Mouse (Mus musculus): Measurements from ENCODE around the gene Ahnak2. TPM values are rescaled to one million over a fixed set of nuclear protein-coding genes. Genes with fewer than 3 reads are reported as not detected.

The Ahnak2 gene
- polyA plus RNA-seq, 1 experiment from 2014 or later, result 0.18 TPM

DNA sequence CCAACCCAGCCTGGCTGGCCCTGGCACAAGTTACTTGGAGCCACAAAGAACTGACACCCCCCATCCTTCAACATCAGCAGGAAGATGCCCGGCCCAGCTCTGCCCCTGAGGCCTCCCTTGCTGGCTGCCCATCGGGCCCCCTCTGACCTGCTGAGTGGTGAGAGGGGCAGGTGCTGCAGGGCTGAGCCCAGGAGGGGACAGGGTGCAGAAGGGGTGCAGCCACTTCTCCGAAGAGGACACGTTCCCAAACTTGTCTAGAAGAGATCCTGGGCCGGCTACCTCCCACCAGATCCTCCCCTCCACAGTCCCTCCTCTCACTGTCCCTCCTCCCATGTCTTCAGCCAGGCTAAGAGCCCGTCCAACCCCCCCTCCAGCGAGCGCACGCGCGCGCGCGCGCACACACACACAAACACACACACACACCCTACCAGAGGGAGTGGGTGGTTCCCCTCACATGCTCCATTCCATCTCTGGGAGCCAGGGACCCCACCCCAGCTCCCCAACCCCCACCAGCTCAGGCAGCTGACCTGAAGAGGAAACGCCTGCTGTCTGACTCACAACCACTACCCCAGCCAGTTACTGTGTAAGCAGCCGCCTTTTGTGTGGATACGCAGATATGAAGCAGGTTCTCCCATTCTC is 6.9 kb downstream of the Ahnak2 start:
- H3K4me1 ChIP-seq (replicated peaks), result no peaks in the 10 kb centered on the region
- peaks cover 35% of the 10 kb centered on the region for H3K27me3 ChIP-seq
- no peak overlapping the region for H3K4me3 ChIP-seq (replicated peaks)
- WGBS (ENCODE audit: insufficient replicate concordance), result 28% methylated on average over 18 of the region's 18 CpGs
- no peak overlapping the region for H3K9ac ChIP-seq
- H3K27ac ChIP-seq (replicated peaks), result no peak overlapping the region
- no peak overlapping the region for H3K4me2 ChIP-seq
- no peaks in the 10 kb centered on the region for H3K9me3 ChIP-seq (replicated peaks)
- no peak for ATAC-seq (ENCODE audit: insufficient read depth)
- no peaks in the 10 kb centered on the region for H3K36me3 ChIP-seq (replicated peaks)

GRCm38 (mm10) chr12:112794998-112795397 is 7.5 kb downstream of the Ahnak2 start:
- H3K4me1 ChIP-seq (replicated peaks), result no peaks in the 10 kb centered on the region
- H3K4me2 ChIP-seq, result no peak overlapping the region
- H3K36me3 ChIP-seq (replicated peaks), result no peaks in the 10 kb centered on the region
- H3K9me3 ChIP-seq (replicated peaks), result no peaks in the 10 kb centered on the region
- H3K9ac ChIP-seq, result no peak overlapping the region
- ATAC-seq (ENCODE audit: insufficient read depth), result no peak
- no peak overlapping the region for H3K27ac ChIP-seq (replicated peaks)
- WGBS (ENCODE audit: insufficient replicate concordance), result 61% methylated on average over 5 of the region's 5 CpGs
- H3K4me3 ChIP-seq (replicated peaks), result no peak overlapping the region
- peaks cover 31% of the 10 kb centered on the region for H3K27me3 ChIP-seq

DNA sequence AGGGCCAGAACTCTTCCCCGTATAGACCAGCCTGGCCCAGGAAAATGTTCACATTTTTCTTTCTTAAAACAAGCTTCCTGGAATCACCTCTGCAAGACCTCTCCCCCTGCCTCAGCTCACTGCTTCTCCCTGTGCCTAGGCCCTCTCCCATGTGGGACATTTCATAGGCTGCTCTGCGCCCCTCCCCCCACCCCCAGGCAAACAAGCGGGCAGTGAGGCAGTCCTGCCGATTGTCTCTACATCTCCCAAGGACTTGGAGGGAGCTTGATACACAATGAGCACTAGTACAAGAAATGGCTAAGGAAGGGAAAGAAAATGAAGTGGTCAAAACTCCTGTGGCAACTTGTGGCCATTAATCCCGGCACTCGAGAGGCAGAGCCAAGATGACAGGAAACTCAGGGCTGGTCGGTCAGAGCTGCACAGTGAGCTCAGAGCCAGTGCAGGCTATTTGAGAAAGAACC is 8.1 kb downstream of the Ahnak2 start:
- Histone ChIP-seq H3K27me3 (peaks cover 25% of the 10 kb centered on the region), H3K4me1 (replicated peaks) (no peaks in the 10 kb centered on the region)
- ATAC-seq (ENCODE audit: insufficient read depth), result no peak

DNA sequence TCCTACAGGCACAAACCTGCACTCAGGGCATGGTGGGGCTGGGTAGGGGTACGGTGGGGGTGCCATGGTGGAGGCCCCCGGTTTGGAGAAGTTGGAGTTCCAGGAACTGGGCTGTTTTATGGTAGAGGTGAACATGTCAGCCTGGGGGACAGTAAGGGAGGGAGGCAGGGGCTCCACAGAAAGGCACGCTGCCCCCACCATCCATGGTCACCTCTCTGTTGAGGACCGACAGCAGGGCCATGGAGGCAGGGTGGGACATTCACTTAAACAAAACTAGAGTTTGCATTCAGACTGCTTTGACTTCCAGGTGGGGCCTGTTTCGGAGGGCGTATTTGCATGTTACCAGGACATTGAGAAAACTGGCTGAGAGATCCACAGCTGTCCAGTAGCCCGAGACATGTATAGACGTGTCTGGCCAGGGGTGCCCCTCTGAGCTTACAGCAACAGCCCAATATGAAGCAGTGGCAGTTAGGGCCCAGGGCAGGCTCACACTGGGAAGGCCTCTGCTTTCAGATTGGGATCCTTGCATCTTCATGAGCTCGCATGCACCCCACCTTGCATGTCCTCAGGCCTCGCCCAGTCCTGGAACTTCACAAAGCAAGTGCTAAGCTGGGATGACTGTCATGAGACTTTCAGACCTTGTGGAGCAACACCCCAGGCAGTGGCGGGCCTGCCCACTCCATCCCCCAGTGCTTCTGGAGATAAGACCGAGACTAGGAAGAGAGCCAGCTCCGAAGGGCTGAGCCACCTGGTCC is 8.7 kb downstream of the Ahnak2 start:
- 55% methylated on average over 13 of the region's 13 CpGs for WGBS (ENCODE audit: insufficient replicate concordance)
- H3K9ac ChIP-seq, result no peak overlapping the region
- ATAC-seq (ENCODE audit: insufficient read depth), result no peak
- H3K9me3 ChIP-seq (replicated peaks), result no peaks in the 10 kb centered on the region
- peaks cover 21% of the 10 kb centered on the region for H3K27me3 ChIP-seq
- no peak overlapping the region for H3K27ac ChIP-seq (replicated peaks)
- no peaks in the 10 kb centered on the region for H3K4me1 ChIP-seq (replicated peaks)
- no peaks in the 10 kb centered on the region for H3K36me3 ChIP-seq (replicated peaks)
- H3K4me2 ChIP-seq, result no peak overlapping the region
- H3K4me3 ChIP-seq (replicated peaks), result no peak overlapping the region

More for the DNA sequence above, 8.1 kb downstream of the Ahnak2 start:
- H3K36me3 ChIP-seq (replicated peaks), result no peaks in the 10 kb centered on the region
- no peak overlapping the region for H3K4me2 ChIP-seq
- H3K27ac ChIP-seq (replicated peaks), result no peak overlapping the region
- no peak overlapping the region for H3K4me3 ChIP-seq (replicated peaks)
- no peak overlapping the region for H3K9ac ChIP-seq
- no peaks in the 10 kb centered on the region for H3K9me3 ChIP-seq (replicated peaks)
- 32% methylated on average over 7 of the region's 7 CpGs for WGBS (ENCODE audit: insufficient replicate concordance)

DNA sequence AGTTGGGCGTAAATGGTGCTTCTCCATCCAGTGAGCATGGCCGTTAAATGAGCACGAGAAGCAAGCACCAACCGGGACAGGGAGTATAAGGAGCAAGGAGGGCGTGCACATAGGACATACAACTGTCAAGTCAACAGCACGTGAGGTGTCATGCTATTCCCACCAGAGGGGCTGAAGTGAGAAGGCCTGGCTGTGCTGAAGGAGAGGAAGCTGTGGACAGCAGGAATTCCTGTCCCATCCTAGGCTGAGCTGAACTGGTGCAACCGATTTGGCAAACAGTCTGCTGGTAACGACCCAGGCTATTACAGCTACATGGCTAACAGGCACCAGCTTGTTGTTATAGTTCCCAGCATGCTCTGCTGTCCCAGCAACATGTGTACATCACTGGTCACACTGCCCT is 11.4 kb downstream of the Ahnak2 start:
- Histone ChIP-seq H3K27me3 (no peaks in the 10 kb centered on the region; the same call in 1 of the 2 replicates), H3K4me3 (replicated peaks) (no peak overlapping the region), H3K4me2 (no peak overlapping the region), H3K36me3 (replicated peaks) (no peaks in the 10 kb centered on the region), H3K9me3 (replicated peaks) (no peaks in the 10 kb centered on the region), H3K9ac (no peak overlapping the region), H3K4me1 (replicated peaks) (no peaks in the 10 kb centered on the region), H3K27ac (replicated peaks) (no peak overlapping the region)
- WGBS (ENCODE audit: insufficient replicate concordance), result 57% methylated on average over 8 of the region's 8 CpGs
- no peak for ATAC-seq (ENCODE audit: insufficient read depth)

DNA sequence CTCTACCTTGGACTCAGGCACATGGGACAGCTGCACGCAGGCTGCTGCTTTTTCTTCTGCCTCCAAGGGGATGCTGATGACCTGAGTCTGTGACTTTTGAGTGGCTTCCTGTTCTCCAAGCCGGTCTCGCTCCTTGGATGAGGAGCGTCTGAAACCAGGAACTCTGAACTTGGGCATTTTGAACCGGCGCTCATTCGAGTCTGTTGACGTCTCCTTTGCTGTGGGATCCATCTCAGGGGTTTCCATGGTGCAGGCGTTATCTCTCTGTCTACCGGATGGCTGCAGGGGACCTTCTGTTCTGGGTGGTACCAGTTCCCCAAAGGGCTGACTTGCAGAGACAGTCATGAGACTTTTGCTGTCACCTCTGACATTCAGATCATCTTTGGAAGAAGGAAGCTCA is 28.0 kb downstream of the Ahnak2 start:
- ATAC-seq (ENCODE audit: insufficient read depth), result no peak
- no peak overlapping the region for H3K9ac ChIP-seq
- no peak overlapping the region for H3K4me2 ChIP-seq
- H3K4me1 ChIP-seq (replicated peaks), result no peaks in the 10 kb centered on the region
- no peak overlapping the region for H3K4me3 ChIP-seq (replicated peaks)
- no peak overlapping the region for H3K27ac ChIP-seq (replicated peaks)
- no peaks in the 10 kb centered on the region for H3K9me3 ChIP-seq (replicated peaks)
- 73% methylated on average over 10 of the region's 10 CpGs for WGBS (ENCODE audit: insufficient replicate concordance)
- H3K36me3 ChIP-seq (replicated peaks), result no peaks in the 10 kb centered on the region
- no peaks in the 10 kb centered on the region for H3K27me3 ChIP-seq

GRCm38 (mm10) chr12:112774026-112774425 is 28.4 kb downstream of the Ahnak2 start:
- no peaks in the 10 kb centered on the region for H3K36me3 ChIP-seq (replicated peaks)
- H3K9me3 ChIP-seq (replicated peaks), result no peaks in the 10 kb centered on the region
- 55% methylated on average over 6 of the region's 6 CpGs for WGBS (ENCODE audit: insufficient replicate concordance)
- no peak overlapping the region for H3K27ac ChIP-seq (replicated peaks)
- no peaks in the 10 kb centered on the region for H3K4me1 ChIP-seq (replicated peaks)
- no peak overlapping the region for H3K4me2 ChIP-seq
- H3K27me3 ChIP-seq, result no peaks in the 10 kb centered on the region
- no peak overlapping the region for H3K9ac ChIP-seq
- no peak overlapping the region for H3K4me3 ChIP-seq (replicated peaks)
- ATAC-seq (ENCODE audit: insufficient read depth), result no peak

- Histone ChIP-seq H3K27me3 (no peaks in the 10 kb centered on the region), H3K9ac (no peak overlapping the region), H3K9me3 (replicated peaks) (no peaks in the 10 kb centered on the region), H3K4me2 (no peak overlapping the region), H3K36me3 (replicated peaks) (no peaks in the 10 kb centered on the region), H3K4me3 (replicated peaks) (no peak overlapping the region), H3K4me1 (replicated peaks) (no peaks in the 10 kb centered on the region), H3K27ac (replicated peaks) (no peak overlapping the region)
- ATAC-seq (ENCODE audit: insufficient read depth), result no peak
- WGBS (ENCODE audit: insufficient replicate concordance), result 36% methylated on average over 9 of the region's 9 CpGs
These were observed 29.1 kb downstream of the Ahnak2 start for GRCm38 (mm10) chr12:112773366-112773765.

DNA sequence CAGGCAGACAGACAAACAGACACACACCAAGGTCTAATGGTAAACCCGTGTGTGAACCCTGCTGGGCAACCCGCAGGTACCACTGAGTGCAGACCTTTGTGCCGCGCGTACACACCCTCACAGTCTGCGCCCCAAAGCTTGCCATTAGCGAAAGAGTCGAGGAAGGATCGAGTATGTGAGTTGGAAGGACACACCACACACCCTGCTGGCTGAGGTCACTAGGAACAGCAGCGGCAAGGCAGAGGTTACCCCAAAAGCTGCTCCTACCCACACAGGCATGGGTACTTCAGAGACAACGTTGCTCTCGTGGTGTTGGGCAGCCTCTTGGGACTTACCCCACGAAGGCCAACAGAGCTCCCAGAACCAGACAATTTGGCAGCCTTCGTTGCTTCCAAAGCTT is 30.2 kb downstream of the Ahnak2 start:
- H3K4me1 ChIP-seq (replicated peaks), result no peaks in the 10 kb centered on the region
- no peak for ATAC-seq (ENCODE audit: insufficient read depth)
- no peak overlapping the region for H3K4me3 ChIP-seq (replicated peaks)
- H3K27me3 ChIP-seq, result no peaks in the 10 kb centered on the region
- no peaks in the 10 kb centered on the region for H3K36me3 ChIP-seq (replicated peaks)
- no peak overlapping the region for H3K9ac ChIP-seq
- H3K9me3 ChIP-seq (replicated peaks), result no peaks in the 10 kb centered on the region
- WGBS (ENCODE audit: insufficient replicate concordance), result 70% methylated on average over 14 of the region's 14 CpGs
- no peak overlapping the region for H3K4me2 ChIP-seq
- no peak overlapping the region for H3K27ac ChIP-seq (replicated peaks)

DNA sequence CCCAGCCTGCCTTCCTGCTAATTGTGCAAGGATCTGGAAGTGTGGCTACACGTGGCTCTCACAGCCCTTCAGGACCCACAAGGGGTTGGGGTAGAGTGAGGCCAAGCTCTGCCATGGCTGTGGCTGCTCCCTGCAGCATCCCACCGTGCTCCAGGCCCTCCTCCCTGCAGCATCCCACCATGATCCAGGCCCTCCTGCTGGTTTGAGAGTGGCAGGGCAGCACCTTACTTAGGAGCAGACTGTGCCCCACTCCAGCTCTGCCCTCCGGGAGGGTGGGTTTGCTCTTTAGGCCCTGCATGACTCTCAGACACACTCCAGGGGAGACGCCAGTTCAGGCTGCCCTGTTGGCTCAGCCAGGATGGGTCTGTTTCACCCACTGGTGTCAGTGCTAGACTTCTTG is 32.1 kb downstream of the Ahnak2 start:
- Histone ChIP-seq H3K27ac (replicated peaks) (no peak overlapping the region), H3K4me2 (no peak overlapping the region), H3K4me1 (replicated peaks) (no peaks in the 10 kb centered on the region), H3K4me3 (replicated peaks) (no peak overlapping the region), H3K36me3 (replicated peaks) (no peaks in the 10 kb centered on the region), H3K9me3 (replicated peaks) (no peaks in the 10 kb centered on the region), H3K9ac (no peak overlapping the region), H3K27me3 (no peaks in the 10 kb centered on the region)
- no peak for ATAC-seq (ENCODE audit: insufficient read depth)
- 58% methylated on average over 4 of the region's 4 CpGs for WGBS (ENCODE audit: insufficient replicate concordance)

GRCm38 (mm10) chr12:112769751-112770150 is 32.7 kb downstream of the Ahnak2 start:
- no peak overlapping the region for H3K4me2 ChIP-seq
- no peaks in the 10 kb centered on the region for H3K9me3 ChIP-seq (replicated peaks)
- no peaks in the 10 kb centered on the region for H3K27me3 ChIP-seq
- H3K36me3 ChIP-seq (replicated peaks), result no peaks in the 10 kb centered on the region
- WGBS (ENCODE audit: insufficient replicate concordance), result 78% methylated on average over 2 of the region's 2 CpGs
- H3K27ac ChIP-seq (replicated peaks), result no peak overlapping the region
- H3K9ac ChIP-seq, result no peak overlapping the region
- no peak for ATAC-seq (ENCODE audit: insufficient read depth)
- H3K4me1 ChIP-seq (replicated peaks), result no peaks in the 10 kb centered on the region
- no peak overlapping the region for H3K4me3 ChIP-seq (replicated peaks)

Data from liver, embryonic 15.5 days (tissue).